Mouse (Mus musculus): ENCODE measurements at regions not wholly inside any gene's neighbourhood (a gene's known extent, or its start where the extent isn't known, plus 50 kb on each side); places are given as distances from the start of the nearest gene placed in this dataset.

DNA sequence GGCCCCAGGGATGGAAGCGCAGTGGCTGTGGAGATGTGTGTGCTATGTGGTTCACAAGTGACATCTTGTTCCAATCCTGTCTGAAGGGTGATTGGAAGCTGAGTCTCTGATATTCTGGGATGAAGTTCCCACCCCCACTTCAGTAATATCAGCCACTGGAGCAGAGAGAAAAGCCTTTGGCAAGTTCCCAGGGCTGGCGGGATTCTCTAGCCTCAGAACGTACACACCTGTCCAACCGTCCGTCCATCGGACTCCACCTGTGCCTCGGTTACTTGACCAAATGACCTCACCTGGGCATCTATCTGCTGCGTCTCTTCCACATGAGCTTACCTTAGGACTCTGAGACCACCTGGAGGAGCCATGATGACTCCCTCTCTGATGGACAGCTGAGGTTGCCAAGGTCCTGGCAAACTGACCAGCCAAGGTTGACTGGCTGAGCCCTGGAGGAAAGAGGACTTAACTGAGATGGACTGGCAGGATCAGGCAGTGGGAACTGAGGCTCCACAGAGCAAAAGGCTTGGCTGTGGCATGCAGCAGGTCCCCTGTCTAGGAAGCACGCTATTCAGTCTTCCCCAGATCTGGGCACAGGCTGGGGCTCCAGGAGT is 152.5 kb upstream of the A530016L24Rik start:
- H3K36me3 ChIP-seq, result no peaks in the 10 kb centered on the region
- H3K27ac ChIP-seq, result no peak overlapping the region
- DNase-seq (no peak), ATAC-seq (ENCODE audit: low read depth) (no peak)
- no peaks in the 10 kb centered on the region for H3K4me1 ChIP-seq (replicated peaks)
- 73% methylated on average over 9 of the region's 9 CpGs for WGBS (ENCODE audit: insufficient replicate concordance)
- H3K4me3 ChIP-seq (replicated peaks), result no peak overlapping the region
- no peaks in the 10 kb centered on the region for H3K27me3 ChIP-seq
- H3K4me2 ChIP-seq, result no peak overlapping the region
- no peaks in the 10 kb centered on the region for H3K9me3 ChIP-seq (replicated peaks)
- no peak overlapping the region for H3K9ac ChIP-seq

DNA sequence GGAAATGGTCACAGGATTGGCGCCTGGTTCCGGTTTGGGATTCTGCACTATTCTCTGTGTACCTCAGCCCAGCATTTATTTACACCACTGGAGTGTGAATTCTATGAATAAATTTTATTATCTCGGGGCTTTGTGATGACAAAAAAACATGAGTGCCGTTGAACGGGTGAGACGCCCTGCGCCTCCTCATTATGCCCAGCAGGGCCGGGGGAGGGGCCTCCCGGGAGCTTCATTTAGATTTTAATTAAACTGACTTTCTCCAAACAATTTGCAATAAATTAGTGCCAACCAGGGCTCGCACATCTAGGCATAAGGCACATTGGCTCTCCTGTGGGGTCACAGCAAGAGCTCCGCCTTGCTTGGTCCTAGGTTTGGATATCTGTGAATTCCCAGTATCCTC is 151.8 kb upstream of the A530016L24Rik start:
- no peak for DNase-seq
- Histone ChIP-seq H3K4me2 (no peak overlapping the region), H3K36me3 (no peaks in the 10 kb centered on the region), H3K9ac (no peak overlapping the region), H3K9me3 (replicated peaks) (no peaks in the 10 kb centered on the region), H3K27me3 (no peaks in the 10 kb centered on the region), H3K4me1 (replicated peaks) (no peaks in the 10 kb centered on the region), H3K27ac (no peak overlapping the region), H3K4me3 (replicated peaks) (no peak overlapping the region)
- no peak for ATAC-seq (ENCODE audit: low read depth)
- 68% methylated on average over 11 of the region's 11 CpGs for WGBS (ENCODE audit: insufficient replicate concordance)

DNA sequence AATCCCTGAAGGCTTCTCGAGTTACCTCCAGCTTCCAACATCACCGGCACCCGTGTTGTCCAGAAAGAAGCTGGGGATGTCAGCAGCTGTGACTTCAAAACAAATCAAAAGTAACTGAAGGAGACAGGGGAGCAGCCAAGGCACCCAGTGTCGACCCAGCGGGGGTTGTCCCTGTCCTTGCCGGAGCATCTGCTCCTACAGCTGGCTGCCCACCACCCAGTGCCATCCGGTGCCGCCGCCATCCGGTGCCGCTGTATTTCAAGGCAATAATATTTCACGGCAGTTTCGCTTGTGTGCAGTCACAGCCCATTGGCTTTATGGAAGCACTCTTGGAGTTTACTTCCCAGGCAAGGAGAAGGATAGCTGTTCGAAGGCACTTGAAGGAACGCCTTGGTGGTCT is 150.3 kb upstream of the A530016L24Rik start:
- Histone ChIP-seq H3K27ac (no peak overlapping the region), H3K4me2 (no peak overlapping the region), H3K4me1 (replicated peaks) (no peaks in the 10 kb centered on the region), H3K4me3 (replicated peaks) (no peak overlapping the region), H3K9ac (no peak overlapping the region), H3K9me3 (replicated peaks) (no peaks in the 10 kb centered on the region), H3K36me3 (no peaks in the 10 kb centered on the region), H3K27me3 (no peaks in the 10 kb centered on the region)
- WGBS (ENCODE audit: insufficient replicate concordance), result 71% methylated on average over 15 of the region's 15 CpGs
- no peak for ATAC-seq (ENCODE audit: low read depth)
- no peak for DNase-seq

DNA sequence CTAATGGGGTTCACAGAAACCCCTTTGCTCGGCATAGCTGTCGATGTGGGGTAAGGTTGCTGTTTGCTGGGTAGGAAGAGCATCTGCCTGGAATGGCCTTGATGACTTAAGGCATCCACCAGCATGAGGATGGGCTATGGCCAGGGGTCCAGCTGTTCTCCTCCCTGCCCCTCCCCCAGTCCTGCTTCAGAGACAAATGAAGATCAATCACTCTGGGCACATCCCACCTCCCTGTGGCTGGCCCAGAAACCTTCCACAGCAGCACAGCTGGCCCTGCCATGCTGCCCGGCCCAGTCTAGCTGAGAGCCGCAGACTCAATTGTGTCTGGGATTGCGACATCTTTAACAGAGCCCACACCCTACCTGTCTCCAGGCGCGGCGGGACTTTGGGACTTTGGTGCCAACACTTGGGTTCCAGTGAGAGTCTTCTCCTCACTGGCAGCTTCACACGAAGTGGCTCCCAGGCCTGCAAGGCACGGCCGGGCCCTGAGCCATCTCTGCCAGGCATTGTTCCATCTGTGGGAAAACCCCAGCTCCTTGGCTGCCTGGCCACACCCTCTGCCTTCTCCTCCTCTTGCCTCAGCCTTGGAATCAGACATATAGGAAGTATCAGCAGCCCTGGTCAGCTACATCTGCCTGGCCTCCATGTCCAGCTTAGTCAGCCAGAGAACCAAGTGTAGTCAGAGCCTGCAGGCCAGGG is 149.6 kb upstream of the A530016L24Rik start:
- Histone ChIP-seq H3K27ac (no peak overlapping the region), H3K4me1 (replicated peaks) (no peaks in the 10 kb centered on the region), H3K4me3 (replicated peaks) (no peak overlapping the region), H3K9me3 (replicated peaks) (no peaks in the 10 kb centered on the region), H3K9ac (no peak overlapping the region), H3K27me3 (no peaks in the 10 kb centered on the region), H3K4me2 (no peak overlapping the region), H3K36me3 (no peaks in the 10 kb centered on the region)
- no peak for ATAC-seq (ENCODE audit: low read depth)
- no peak for DNase-seq
- WGBS (ENCODE audit: insufficient replicate concordance), result 66% methylated on average over 11 of the region's 11 CpGs

DNA sequence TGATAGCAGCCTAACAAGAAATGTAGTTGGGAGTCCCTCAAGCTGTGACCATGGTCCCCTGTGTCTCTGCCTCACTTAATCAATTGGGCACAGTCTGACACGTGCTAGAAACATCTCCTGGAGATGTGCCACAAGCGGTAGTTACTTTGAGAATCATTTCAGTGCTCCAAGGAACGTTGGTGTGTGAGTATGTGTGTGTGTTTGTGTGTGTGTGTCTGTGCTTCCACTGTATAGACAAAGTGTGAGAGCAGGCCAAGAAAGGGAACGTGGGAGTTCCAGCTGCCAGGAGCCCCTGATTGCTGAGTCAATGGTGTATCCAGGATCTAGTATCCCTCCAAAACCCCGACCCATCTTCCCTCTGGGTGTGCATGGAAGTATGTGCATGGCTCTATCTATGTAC is 149.0 kb upstream of the A530016L24Rik start:
- Histone ChIP-seq H3K4me2 (no peak overlapping the region), H3K9ac (no peak overlapping the region), H3K36me3 (no peaks in the 10 kb centered on the region), H3K9me3 (replicated peaks) (no peaks in the 10 kb centered on the region), H3K4me1 (replicated peaks) (no peaks in the 10 kb centered on the region), H3K27me3 (no peaks in the 10 kb centered on the region), H3K4me3 (replicated peaks) (no peak overlapping the region), H3K27ac (no peak overlapping the region)
- no peak for DNase-seq
- 54% methylated on average over 5 of the region's 5 CpGs for WGBS (ENCODE audit: insufficient replicate concordance)
- ATAC-seq (ENCODE audit: low read depth), result no peak

DNA sequence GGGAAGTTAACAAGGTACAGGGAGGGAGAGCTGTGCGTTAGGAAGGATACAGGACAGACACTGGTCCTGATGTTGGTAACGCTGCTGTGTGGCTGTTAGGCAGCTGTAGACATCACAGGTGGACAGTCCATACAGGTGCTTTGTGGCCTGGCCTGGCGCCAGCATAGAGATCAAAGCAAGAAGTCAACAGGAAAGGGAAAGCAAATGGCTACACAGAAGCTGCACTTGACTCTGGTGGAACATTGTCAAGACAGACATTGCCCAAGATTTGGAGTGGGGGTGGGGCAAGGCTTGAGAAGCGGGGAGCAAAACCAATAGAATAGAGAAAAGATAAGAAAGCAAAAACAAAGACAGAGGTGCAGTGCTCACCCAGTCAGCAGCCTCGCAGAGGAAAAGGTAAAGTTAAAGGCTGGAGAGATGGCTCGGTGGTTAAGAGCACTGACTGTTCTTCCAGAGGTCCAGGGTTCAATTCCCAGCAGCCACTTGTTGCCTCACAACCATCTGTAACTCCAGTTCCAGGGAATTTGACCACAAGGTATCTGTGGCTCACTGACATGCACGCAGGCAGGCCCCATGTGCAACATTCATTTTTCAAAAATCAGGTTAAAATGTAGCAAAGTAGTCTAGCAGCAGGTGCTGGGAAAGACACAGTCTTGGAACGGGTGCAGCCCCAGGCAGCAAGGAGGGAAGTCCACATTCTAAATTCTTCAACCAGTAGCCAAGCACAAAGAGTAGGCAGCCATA is 147.3 kb upstream of the A530016L24Rik start:
- DNase-seq, result no peak
- Histone ChIP-seq H3K4me3 (replicated peaks) (no peak overlapping the region), H3K36me3 (no peaks in the 10 kb centered on the region), H3K27ac (no peak overlapping the region), H3K4me1 (replicated peaks) (no peaks in the 10 kb centered on the region), H3K9me3 (replicated peaks) (no peaks in the 10 kb centered on the region), H3K4me2 (no peak overlapping the region), H3K9ac (no peak overlapping the region), H3K27me3 (no peaks in the 10 kb centered on the region)
- ATAC-seq (ENCODE audit: low read depth), result no peak
- WGBS (ENCODE audit: insufficient replicate concordance), result 53% methylated on average over 8 of the region's 8 CpGs

DNA sequence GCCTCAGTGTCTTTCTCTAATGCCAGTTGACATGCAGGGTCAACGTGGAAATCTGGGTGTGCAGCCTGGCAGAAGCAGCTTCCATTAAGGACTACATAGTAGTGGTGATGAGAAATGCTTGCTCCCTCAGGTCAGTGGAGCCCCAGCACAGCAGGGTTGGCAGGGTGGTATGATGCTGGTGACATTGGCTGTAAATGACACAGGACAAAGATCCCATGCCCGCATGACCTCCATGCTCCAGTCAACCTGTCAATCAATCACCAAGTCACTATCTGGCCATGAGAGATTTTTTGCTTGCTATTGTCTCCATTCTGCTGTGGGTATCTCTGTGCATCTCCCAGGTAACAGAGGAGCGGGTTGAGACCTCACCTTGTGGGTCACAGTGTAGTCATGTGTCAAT is 146.2 kb upstream of the A530016L24Rik start:
- no peak for ATAC-seq (ENCODE audit: low read depth)
- DNase-seq, result no peak
- WGBS (ENCODE audit: insufficient replicate concordance), result 62% methylated on average over 3 of the region's 3 CpGs
- no peak overlapping the region for H3K27ac ChIP-seq
- H3K9ac ChIP-seq, result no peak overlapping the region
- H3K4me3 ChIP-seq (replicated peaks), result no peak overlapping the region
- no peaks in the 10 kb centered on the region for H3K36me3 ChIP-seq
- H3K27me3 ChIP-seq, result no peaks in the 10 kb centered on the region
- no peak overlapping the region for H3K4me2 ChIP-seq
- H3K4me1 ChIP-seq (replicated peaks), result no peaks in the 10 kb centered on the region
- no peaks in the 10 kb centered on the region for H3K9me3 ChIP-seq (replicated peaks)

DNA sequence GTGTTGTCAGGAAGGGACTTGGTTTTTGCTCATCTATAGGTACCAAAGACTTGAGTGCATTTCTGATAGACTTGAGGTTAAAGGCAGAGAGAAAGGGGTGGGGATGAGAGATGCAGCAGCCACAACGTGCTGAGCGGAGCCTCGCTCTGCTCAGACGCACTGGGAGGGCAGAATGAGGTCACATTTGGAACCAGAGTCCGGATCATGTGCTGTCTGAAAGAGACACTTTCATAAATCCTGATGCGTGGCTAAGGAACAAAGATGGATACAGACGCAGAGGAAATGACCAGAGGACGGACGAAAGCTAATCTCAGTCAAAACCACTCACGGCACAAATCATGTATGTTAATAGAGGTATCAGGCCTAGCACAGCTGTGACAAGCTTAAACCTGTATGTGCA is 145.0 kb upstream of the A530016L24Rik start:
- Histone ChIP-seq H3K36me3 (no peaks in the 10 kb centered on the region), H3K9ac (no peak overlapping the region), H3K9me3 (replicated peaks) (no peaks in the 10 kb centered on the region), H3K4me3 (replicated peaks) (no peak overlapping the region), H3K4me1 (replicated peaks) (no peaks in the 10 kb centered on the region), H3K4me2 (no peak overlapping the region), H3K27me3 (no peaks in the 10 kb centered on the region), H3K27ac (no peak overlapping the region)
- 77% methylated on average over 10 of the region's 10 CpGs for WGBS (ENCODE audit: insufficient replicate concordance)
- no peak for DNase-seq
- ATAC-seq (ENCODE audit: low read depth), result no peak

DNA sequence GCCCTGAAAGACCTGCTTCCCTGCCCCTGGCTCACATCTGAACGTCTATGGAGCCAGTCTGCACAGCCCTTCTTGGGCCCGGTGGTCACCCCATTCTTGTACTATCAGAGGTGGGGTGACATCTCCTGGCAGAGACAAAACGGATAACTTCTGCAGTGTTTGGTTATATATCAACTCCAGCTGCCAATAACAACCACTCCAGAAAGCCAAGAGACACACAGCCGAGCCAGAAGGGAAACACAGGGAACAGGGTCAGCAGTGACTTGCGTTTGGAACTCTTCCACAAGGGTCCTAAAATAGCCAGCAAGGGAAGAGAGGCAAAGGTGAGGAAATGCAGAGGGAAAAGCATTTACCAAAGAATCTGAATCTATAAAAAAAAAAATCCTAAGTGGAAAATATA is 143.5 kb upstream of the A530016L24Rik start:
- no peak overlapping the region for H3K27ac ChIP-seq
- H3K4me3 ChIP-seq (replicated peaks), result no peak overlapping the region
- H3K27me3 ChIP-seq, result no peaks in the 10 kb centered on the region
- no peak overlapping the region for H3K9ac ChIP-seq
- H3K9me3 ChIP-seq (replicated peaks), result no peaks in the 10 kb centered on the region
- 50% methylated on average over 5 of the region's 5 CpGs for WGBS (ENCODE audit: insufficient replicate concordance)
- H3K36me3 ChIP-seq, result no peaks in the 10 kb centered on the region
- no peak overlapping the region for H3K4me2 ChIP-seq
- H3K4me1 ChIP-seq (replicated peaks), result no peaks in the 10 kb centered on the region
- DNase-seq (no peak), ATAC-seq (ENCODE audit: low read depth) (no peak)

DNA sequence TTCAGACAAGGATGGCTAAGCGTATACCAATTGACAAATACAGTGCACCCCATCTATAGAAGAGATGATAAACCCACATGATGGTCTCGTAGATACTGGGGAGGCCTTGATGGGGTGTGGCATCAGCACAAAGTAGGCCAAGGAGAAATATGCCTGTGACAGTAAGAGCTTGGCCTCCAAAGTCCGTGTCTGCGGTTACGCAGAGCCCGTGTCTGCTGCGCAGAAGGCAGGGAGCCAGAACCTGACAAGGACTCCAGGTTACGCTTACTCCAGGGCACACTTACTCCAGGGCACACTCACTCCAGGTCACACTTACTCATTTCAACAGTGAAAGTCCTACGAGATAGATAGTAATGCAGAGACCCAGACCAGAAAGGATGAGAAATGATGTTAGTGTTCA is 141.1 kb upstream of the A530016L24Rik start:
- Histone ChIP-seq H3K27ac (no peak overlapping the region), H3K36me3 (no peaks in the 10 kb centered on the region), H3K4me3 (replicated peaks) (no peak overlapping the region), H3K9ac (no peak overlapping the region), H3K4me1 (replicated peaks) (no peaks in the 10 kb centered on the region), H3K9me3 (replicated peaks) (no peaks in the 10 kb centered on the region), H3K27me3 (no peaks in the 10 kb centered on the region), H3K4me2 (no peak overlapping the region)
- DNase-seq (no peak), ATAC-seq (ENCODE audit: low read depth) (no peak)
- 81% methylated on average over 9 of the region's 9 CpGs for WGBS (ENCODE audit: insufficient replicate concordance)

DNA sequence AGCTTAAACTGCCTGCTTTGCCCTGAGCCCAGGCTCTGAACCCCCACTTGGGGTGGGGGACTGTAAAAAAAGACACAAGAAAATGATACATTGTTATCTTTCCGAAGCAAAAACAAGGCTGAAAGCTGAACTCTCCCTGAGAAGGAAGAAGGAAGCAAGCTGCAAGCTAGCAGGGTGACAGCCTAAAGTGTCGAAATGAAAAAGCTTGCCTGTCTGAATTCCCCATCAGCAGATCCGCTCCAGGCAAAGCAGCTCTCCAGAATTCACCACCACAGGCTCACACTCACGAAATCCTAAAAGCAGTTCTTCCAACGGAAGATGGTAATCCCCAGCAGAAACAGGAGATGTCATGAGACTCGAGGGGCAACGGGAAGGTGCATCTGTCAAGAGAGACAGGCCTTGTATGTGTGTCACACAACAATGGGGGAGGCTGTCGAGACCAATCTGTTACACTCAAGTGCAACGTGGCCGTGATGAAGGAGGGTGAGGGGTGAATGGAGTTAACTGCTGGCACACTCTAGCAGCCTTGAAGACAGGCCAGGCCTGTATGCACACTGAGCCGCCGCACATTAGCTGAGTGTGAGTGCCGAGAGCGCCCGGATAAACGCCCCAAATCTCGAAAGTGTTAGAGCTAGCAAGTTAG is 139.5 kb upstream of the A530016L24Rik start:
- DNase-seq (no peak), ATAC-seq (ENCODE audit: low read depth) (no peak)
- Histone ChIP-seq H3K27ac (no peak overlapping the region), H3K4me1 (replicated peaks) (no peaks in the 10 kb centered on the region), H3K9me3 (replicated peaks) (no peaks in the 10 kb centered on the region), H3K4me3 (replicated peaks) (no peak overlapping the region), H3K9ac (no peak overlapping the region), H3K27me3 (no peaks in the 10 kb centered on the region), H3K4me2 (no peak overlapping the region), H3K36me3 (no peaks in the 10 kb centered on the region)
- 56% methylated on average over 17 of the region's 17 CpGs for WGBS (ENCODE audit: insufficient replicate concordance)

Measured in liver, embryonic 13.5 days (tissue).